Mouse (Mus musculus) limb, embryonic 14.5 days (tissue): ENCODE measurements around the gene Adam22. TPM values are rescaled to one million over a fixed set of nuclear protein-coding genes. Genes with fewer than 3 reads are reported as not detected.

Source experiments
- ATAC-seq: fragments of 200-750 bp; cut with Nextera tagmentation; 2 replicates; pipeline ENCODE4 v1.8.0; 2017; ENCODE audit warnings: low read depth, moderate number of reproducible peaks, moderate TSS enrichment; ENCODE audit not compliant: low FRiP score
- DNase-seq: peaks from one replicate; pipeline ENCODE4 v3.0.0-alpha.2; 2015; ENCODE audit warnings: low spot score
- H3K27ac ChIP-seq: fragments of 300-500 bp; sonication (generic); replicated peaks from 2 replicates; pipeline ENCODE4 v1.5.1; 2014; ENCODE audit warnings: low read depth, mild to moderate bottlenecking, low read length, moderate library complexity, mixed read lengths
- H3K27me3 ChIP-seq: fragments of 300-500 bp; sonication (generic); 2 replicates; pipeline ENCODE4 v1.6.1; 2014; ENCODE audit warnings: low read length, mixed read lengths; ENCODE audit not compliant: control insufficient read depth, insufficient read depth
- H3K36me3 ChIP-seq: fragments of 300-500 bp; sonication (generic); 2 replicates; pipeline ENCODE4 v1.6.1; 2014; ENCODE audit warnings: mild to moderate bottlenecking, low read length, moderate library complexity, mixed read lengths; ENCODE audit not compliant: control insufficient read depth, insufficient read depth
- H3K4me1 ChIP-seq: fragments of 300-500 bp; sonication (generic); 2 replicates; pipeline ENCODE4 v1.6.1; 2014; ENCODE audit warnings: antibody characterized with exemption, low read length, mixed read lengths; ENCODE audit not compliant: control insufficient read depth, insufficient read depth
- H3K4me2 ChIP-seq: fragments of 300-500 bp; sonication (generic); replicated peaks from 2 replicates; pipeline ENCODE4 v1.6.1; 2014; ENCODE audit warnings: low read depth, mild to moderate bottlenecking, low read length, moderate library complexity; ENCODE audit not compliant: severe bottlenecking
- H3K4me3 ChIP-seq: fragments of 300-500 bp; sonication (generic); replicated peaks from 2 replicates; pipeline ENCODE4 v1.5.1; 2014; ENCODE audit warnings: low read length
- H3K9ac ChIP-seq: fragments of 300-500 bp; sonication (generic); 2 replicates; pipeline ENCODE4 v1.6.1; 2014; ENCODE audit warnings: mild to moderate bottlenecking, low read depth, low read length, moderate library complexity; ENCODE audit not compliant: severe bottlenecking
- H3K9me3 ChIP-seq: fragments of 300-500 bp; sonication (generic); 2 replicates; pipeline ENCODE4 v1.6.1; 2016; ENCODE audit warnings: low read length; ENCODE audit not compliant: control insufficient read depth
- POLR2A ChIP-seq: fragments of 200-500 bp; IDR thresholded peaks from 2 replicates; pipeline ENCODE4 v1.8.0; 2012; ENCODE audit warnings: inconsistent platforms, mild to moderate bottlenecking, moderate library complexity, borderline replicate concordance; ENCODE audit not compliant: insufficient read depth, insufficient read length; ENCODE audit errors: extremely low read depth
- WGBS: fragments of 180-500 bp; shearing (Covaris S2); extraction: QIAGEN DNeasy Blood & Tissue Kit; methylation state at CpG from one replicate; pipeline ENCODE4 v1.1.7; 2014; 5-methylcytosine and 5-hydroxymethylcytosine counted together
- polyA plus RNA-seq, 2 experiments: library from polyadenylated mRNA; depleted of rRNA in 1 of 2; stranded (reverse) in 1 of 2; unstranded in 1 of 2; fragments of >200 nt; fragmentation: Nextera tagmentation in 1 of 2; extraction: Ambion mirVana in 1 of 2; gene quantifications; 2 replicates each; pipeline versions ENCODE4 v1.2.1 to v1.2.3; 2012 to 2014

Gene Adam22
- polyA plus RNA-seq, 2 experiments: 8.6 to 14.3 TPM

GRCm38 (mm10) chr5:8082800-8083509 lies 285.0 kb downstream of the Adam22 start:
- Histone ChIP-seq H3K4me3 (no peak overlapping the region), H3K9me3 (no peaks in the 10 kb centered on the region), H3K36me3 (no peaks in the 10 kb centered on the region), H3K27ac (no peak overlapping the region), H3K4me2 (no peak overlapping the region), H3K4me1 (no peaks in the 10 kb centered on the region), H3K9ac (no peak overlapping the region), H3K27me3 (no peaks in the 10 kb centered on the region)
- ATAC-seq (no peak), DNase-seq (no peak)
- 76% methylated on average over 20 of the region's 20 CpGs for WGBS
- no peak for TF ChIP-seq POLR2A

- H3K27me3 ChIP-seq: no peaks in the 10 kb centered on the region
- no peak overlapping the region for H3K27ac ChIP-seq
- H3K36me3 ChIP-seq: peaks cover 3% of the 10 kb centered on the region; the same call in 1 of the 2 replicates
- no peak overlapping the region for H3K4me2 ChIP-seq
- WGBS: 55% methylated on average over 8 of the region's 8 CpGs
- no peaks in the 10 kb centered on the region for H3K9me3 ChIP-seq
- ATAC-seq (no peak), DNase-seq (no peak)
- no peaks in the 10 kb centered on the region for H3K4me1 ChIP-seq
- no peak for TF ChIP-seq POLR2A
- no peak overlapping the region for H3K4me3 ChIP-seq
- no peak overlapping the region for H3K9ac ChIP-seq
Observed at GRCm38 (mm10) chr5:8077481-8077880, 290.5 kb downstream of the Adam22 start.

- 79% methylated on average over 9 of the region's 9 CpGs for WGBS
- Histone ChIP-seq H3K27me3 (no peaks in the 10 kb centered on the region), H3K4me1 (no peaks in the 10 kb centered on the region), H3K4me2 (no peak overlapping the region), H3K4me3 (no peak overlapping the region), H3K9ac (no peak overlapping the region), H3K36me3 (peaks cover 7% of the 10 kb centered on the region), H3K9me3 (no peaks in the 10 kb centered on the region), H3K27ac (no peak overlapping the region)
- DNase-seq: no peak
- ATAC-seq: no peak
- no peak for TF ChIP-seq POLR2A
Observed at GRCm38 (mm10) chr5:8073901-8074561, 293.9 kb downstream of the Adam22 start.

- WGBS: 91% methylated on average over 9 of the region's 9 CpGs
- H3K36me3 ChIP-seq: peaks cover 7% of the 10 kb centered on the region
- no peaks in the 10 kb centered on the region for H3K27me3 ChIP-seq
- H3K9me3 ChIP-seq: no peaks in the 10 kb centered on the region
- H3K4me1 ChIP-seq: no peaks in the 10 kb centered on the region
- no peak for TF ChIP-seq POLR2A
- DNase-seq: no peak
- ATAC-seq: no peak
- no peak overlapping the region for H3K27ac ChIP-seq
- H3K9ac ChIP-seq: no peak overlapping the region
- no peak overlapping the region for H3K4me3 ChIP-seq
- H3K4me2 ChIP-seq: no peak overlapping the region
Observed at GRCm38 (mm10) chr5:8073406-8073805, 294.6 kb downstream of the Adam22 start.

- Histone ChIP-seq H3K36me3 (peaks cover 76% of the 10 kb centered on the region), H3K27me3 (no peaks in the 10 kb centered on the region), H3K4me1 (no peaks in the 10 kb centered on the region), H3K9ac (no peak overlapping the region), H3K4me2 (no peak overlapping the region), H3K4me3 (no peak overlapping the region), H3K27ac (no peak overlapping the region), H3K9me3 (no peaks in the 10 kb centered on the region)
- ATAC-seq (no peak), DNase-seq (no peak)
- TF ChIP-seq POLR2A: no peak
- 75% methylated on average over 6 of the region's 6 CpGs for WGBS
Observed at GRCm38 (mm10) chr5:8063207-8063606, 304.8 kb downstream of the Adam22 start.
